ENCODE assay signal across 9 mouse cellular contexts in the genomic region with DNA sequence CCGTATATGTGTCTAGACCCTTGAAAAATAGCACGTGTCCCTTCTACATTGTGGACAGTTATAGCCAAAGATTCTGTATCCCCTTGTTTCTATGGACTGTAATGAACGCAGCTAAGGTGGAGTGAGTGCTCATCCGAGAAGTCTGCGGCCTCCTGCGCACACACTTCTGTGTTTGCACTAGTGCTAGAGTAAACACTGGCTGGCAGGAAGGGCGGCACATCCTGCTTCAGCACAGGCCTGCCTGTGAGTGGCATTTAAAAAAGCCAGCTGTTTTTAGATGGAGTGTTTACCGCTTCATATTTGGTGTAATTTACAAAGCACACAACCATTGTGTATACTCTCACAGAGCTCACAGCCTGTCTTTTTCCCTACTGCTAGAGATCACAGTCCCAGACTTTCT.
A peak's percentile ranks its signal among the peaks of the same experiment; 100 is the strongest.
DNase-seq lines count a peak whose midpoint lies in the region; ATAC-seq and TF ChIP-seq lines count a peak whose summit lies in the region.
"Had no signal": no experiment of that assay in that cellular context is flagged by ENCODE, and none has a peak within 500 bp of the region (broad histone marks: within the 10 kb centered on the region; RNA-seq: fewer than 3 reads in every experiment).

No protein-coding gene starts in this region.

- peak overlapping the region; percentile 77 for H3K27ac ChIP-seq in gastrocnemius, adult 2 months
- H3K27ac ChIP-seq in kidney, embryonic 16.5 days (ENCODE audit: low read length) = peak overlapping the region; percentile 58; the same call in 1 of the 2 replicates
- no peak overlapping the region for H3K27ac ChIP-seq in cerebellum, adult 2 months (ENCODE audit: insufficient read depth, low read length)

- ATAC-seq in kidney, embryonic 16.5 days (ENCODE audit: low FRiP score, low TSS enrichment) = peak; percentile 88; the same call in 1 of the 2 replicates

- 12% methylated on average over 8 of the region's 8 CpGs for WGBS in kidney, embryonic 16.5 days
- WGBS in cerebellum, adult 2 months = 91% methylated on average over 8 of the region's 8 CpGs

- TF ChIP-seq POLR2A in cerebellum, adult 2 months (IDR thresholded peaks at IDR 0.05; ENCODE audit: borderline replicate concordance, insufficient read depth, low read length) = no peak

- TF ChIP-seq CTCF in gastrocnemius, adult 2 months (IDR thresholded peaks at IDR 0.05) = no peak
- no peak for TF ChIP-seq CTCF in cerebellum, adult 2 months (IDR thresholded peaks at IDR 0.05; ENCODE audit: borderline replicate concordance, insufficient read depth, low read depth, low read length)

- DNase-seq in gastrocnemius, adult 2 months = peak; percentile 21
- no peak for DNase-seq in gastrocnemius, postnatal 10 days
- peak; percentile 6 for DNase-seq in embryo, embryonic 9.5 days (ENCODE audit: extremely low spot score)
- DNase-seq in lung, postnatal 25 days (ENCODE audit: low spot score) = peak; percentile 75
- DNase-seq in cerebellum, adult 2 months = no peak
- DNase-seq in urinary bladder, postnatal 25 days (ENCODE audit: low spot score) = no peak
- DNase-seq in right cerebral cortex, postnatal 25 days = no peak

- H3K36me3 ChIP-seq in kidney, embryonic 16.5 days (ENCODE audit: insufficient read depth, low read length) = no peaks in the 10 kb centered on the region

- peaks cover 6% of the 10 kb centered on the region; the same call in 1 of the 2 replicates for H3K4me1 ChIP-seq in kidney, embryonic 16.5 days (ENCODE audit: insufficient read depth, low read length)
- no peaks in the 10 kb centered on the region for H3K4me1 ChIP-seq in cerebellum, adult 2 months (ENCODE audit: control insufficient read depth, insufficient read depth, low read length)

- H3K9me3 ChIP-seq in kidney, embryonic 16.5 days (ENCODE audit: low read length) = no peaks in the 10 kb centered on the region

- H3K27me3 ChIP-seq in kidney, embryonic 16.5 days (ENCODE audit: insufficient read depth, low read length) = no peaks in the 10 kb centered on the region
- H3K27me3 ChIP-seq in cerebellum, adult 2 months (ENCODE audit: control insufficient read depth, insufficient read depth, low read length) = no peaks in the 10 kb centered on the region

- no peak overlapping the region for H3K9ac ChIP-seq in kidney, embryonic 16.5 days (replicated peaks; ENCODE audit: low read length)

- no peak overlapping the region for H3K4me2 ChIP-seq in kidney, embryonic 16.5 days (replicated peaks; ENCODE audit: low read depth, low read length)

- H3K4me3 ChIP-seq in gastrocnemius, adult 2 months = no peak overlapping the region
- no peak overlapping the region for H3K4me3 ChIP-seq in kidney, embryonic 16.5 days (ENCODE audit: low read length)
- no peak overlapping the region for H3K4me3 ChIP-seq in cerebellum, adult 2 months (replicated peaks; ENCODE audit: insufficient read depth, low read depth, low read length)
- H3K4me3 ChIP-seq: erythroblast, embryonic 14.5 days had no signal

- intact Hi-C loops in gastrocnemius, adult 2 months (cut with DNase I) = no loop called here

Comparison
In these comparisons a context has a peak if more than half of its experiments do, and no peak if none do; other contexts are left out.
1. DNase-seq: peak in gastrocnemius, adult 2 months (single experiment), embryo, embryonic 9.5 days (single experiment) and lung, postnatal 25 days (single experiment); none in gastrocnemius, postnatal 10 days (single experiment), cerebellum, adult 2 months (0 of 2), urinary bladder, postnatal 25 days (single experiment) and right cerebral cortex, postnatal 25 days (single experiment).